Mouse (Mus musculus) olfactory bulb, adult 2 months (tissue): ENCODE measurements around the gene Tktl1.

Experiments used
- CTCF ChIP-seq: fragments of 200-500 bp; IDR thresholded peaks from 2 replicates; pipeline ENCODE4 v1.5.1; 2012; ENCODE audit warnings: low read depth, mild to moderate bottlenecking, low read length, moderate library complexity; ENCODE audit not compliant: insufficient read depth
- POLR2A ChIP-seq: fragments of 200-500 bp; IDR thresholded peaks from 2 replicates; pipeline ENCODE4 v1.6.1; 2012; ENCODE audit warnings: mild to moderate bottlenecking, low read depth, low read length, moderate library complexity; ENCODE audit not compliant: insufficient read depth

- no peak for TF ChIP-seq CTCF
- no peak for TF ChIP-seq POLR2A
Measured at GRCm38 (mm10) chrX:74245107-74245506, 68.0 kb downstream of the Tktl1 start.
